ENCODE assay signal across 29 mouse cellular contexts in the genomic region with DNA sequence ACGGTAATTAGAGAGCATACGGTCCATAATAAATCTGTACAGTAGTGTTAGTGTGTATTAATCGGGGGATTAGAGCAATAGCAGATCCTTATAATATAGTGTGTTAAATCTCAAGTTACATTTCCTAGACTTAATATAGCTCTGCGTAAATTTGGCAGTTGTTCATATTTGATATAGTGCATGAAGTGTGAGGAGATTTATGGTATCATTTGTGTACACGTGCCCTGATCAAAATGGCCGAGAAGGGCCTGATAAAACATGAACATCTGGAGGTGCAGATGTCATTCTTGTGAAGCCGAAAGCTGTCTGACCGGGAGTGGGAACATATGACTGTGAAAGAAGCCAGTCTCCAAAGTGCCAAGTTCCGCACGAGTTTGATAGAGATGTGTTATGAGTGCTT.
"Had no signal": no experiment of that assay in that cellular context is flagged by ENCODE, and none has a peak within 500 bp of the region (broad histone marks: within the 10 kb centered on the region; RNA-seq: fewer than 3 reads in every experiment).

No protein-coding gene starts in this region.

- H3K9ac ChIP-seq: limb, embryonic 12.5 days; limb, embryonic 15.5 days; liver, embryonic 12.5 days; liver, embryonic 13.5 days; liver, embryonic 14.5 days; liver, embryonic 15.5 days; liver, postnatal 0 days; lung, embryonic 15.5 days; midbrain, embryonic 12.5 days; midbrain, embryonic 13.5 days; midbrain, embryonic 15.5 days; neural tube, embryonic 12.5 days had no signal

- H3K4me2 ChIP-seq: limb, embryonic 12.5 days; limb, embryonic 15.5 days; liver, embryonic 11.5 days; liver, embryonic 12.5 days; liver, embryonic 13.5 days; liver, embryonic 15.5 days; lung, embryonic 15.5 days; midbrain, embryonic 11.5 days; midbrain, embryonic 12.5 days; midbrain, embryonic 13.5 days; midbrain, embryonic 15.5 days; neural tube, embryonic 12.5 days had no signal

- H3K27me3 ChIP-seq: limb, embryonic 12.5 days; limb, embryonic 15.5 days; liver, embryonic 12.5 days; liver, embryonic 13.5 days; liver, embryonic 15.5 days; lung, embryonic 15.5 days; megakaryocyte, embryonic 14.5 days; midbrain, embryonic 12.5 days; midbrain, embryonic 13.5 days; midbrain, embryonic 15.5 days; neural tube, embryonic 12.5 days had no signal

- H3K4me1 ChIP-seq: limb, embryonic 12.5 days; limb, embryonic 15.5 days; liver, embryonic 12.5 days; liver, embryonic 13.5 days; liver, embryonic 15.5 days; lung, embryonic 15.5 days; megakaryocyte, embryonic 14.5 days; midbrain, embryonic 10.5 days; midbrain, embryonic 12.5 days; midbrain, embryonic 13.5 days; midbrain, embryonic 15.5 days; neural tube, embryonic 12.5 days had no signal

- H3K36me3 ChIP-seq: limb, embryonic 12.5 days; limb, embryonic 15.5 days; liver, embryonic 12.5 days; liver, embryonic 13.5 days; liver, embryonic 15.5 days; lung, embryonic 15.5 days; midbrain, embryonic 10.5 days; midbrain, embryonic 12.5 days; midbrain, embryonic 13.5 days; midbrain, embryonic 15.5 days; neural tube, embryonic 12.5 days had no signal

- H3K27ac ChIP-seq: left cerebral cortex, adult 2 months; limb, embryonic 12.5 days; limb, embryonic 15.5 days; liver, embryonic 12.5 days; liver, embryonic 13.5 days; liver, embryonic 14.5 days; liver, embryonic 15.5 days; lung, embryonic 15.5 days; macrophage; midbrain, embryonic 10.5 days; midbrain, embryonic 12.5 days; midbrain, embryonic 13.5 days; midbrain, embryonic 15.5 days; neural tube, embryonic 12.5 days had no signal

- H3K4me3 ChIP-seq: left cerebral cortex, adult 2 months; limb, embryonic 12.5 days; limb, embryonic 15.5 days; liver, embryonic 12.5 days; liver, embryonic 13.5 days; liver, embryonic 15.5 days; lung, embryonic 15.5 days; megakaryocyte, embryonic 14.5 days; midbrain, embryonic 10.5 days; midbrain, embryonic 12.5 days; midbrain, embryonic 13.5 days; midbrain, embryonic 15.5 days; myocyte; neural tube, embryonic 12.5 days had no signal

- DNase-seq: left cerebral cortex, postnatal 4 days; liver; liver, embryonic 13.5 days; liver, postnatal 0 days; lung, adult 18-20 months; lung, adult 2 months; lung, postnatal 10 days; lung, postnatal 14 days; lung, postnatal 4 days; midbrain, embryonic 14.5 days had no signal

- H3K9me3 ChIP-seq: limb, embryonic 12.5 days; limb, embryonic 15.5 days; liver, embryonic 12.5 days; liver, embryonic 13.5 days; liver, embryonic 15.5 days; lung, embryonic 15.5 days; midbrain, embryonic 10.5 days; midbrain, embryonic 12.5 days; midbrain, embryonic 13.5 days; midbrain, embryonic 15.5 days; neural tube, embryonic 12.5 days had no signal

- ATAC-seq: liver, embryonic 12.5 days; liver, postnatal 0 days; lung, postnatal 0 days; midbrain, embryonic 13.5 days; midbrain, embryonic 15.5 days; midbrain, embryonic 16.5 days had no signal
